Mouse (Mus musculus) macrophage (primary cell): Measurements from ENCODE around the gene Reln. TPM values are rescaled to one million over a fixed set of nuclear protein-coding genes. Genes with fewer than 3 reads are reported as not detected.

ENCODE experiments used
- H3K27ac ChIP-seq: fragments of 350-480 bp; formaldehyde crosslinking; 2 replicates; pipeline ENCODE4 v1.9.0; 2021
- H3K36me3 ChIP-seq: fragments of 350-480 bp; formaldehyde crosslinking; 2 replicates; pipeline ENCODE4 v1.9.0; 2021; ENCODE audit errors: inconsistent target
- H3K4me3 ChIP-seq: fragments of 350-480 bp; formaldehyde crosslinking; 2 replicates; pipeline ENCODE4 v1.9.0; 2021; ENCODE audit errors: inconsistent target
- H3K79me2 ChIP-seq: fragments of 350-480 bp; formaldehyde crosslinking; 2 replicates; pipeline ENCODE4 v1.9.0; 2021; ENCODE audit errors: inconsistent target
- WGBS: methylation state at CpG from one replicate; pipeline ENCODE4 v1.1.7; 2026; ENCODE audit warnings: inconsistent platforms; ENCODE audit not compliant: missing documents; 5-methylcytosine and 5-hydroxymethylcytosine counted together
- polyA plus RNA-seq: library from polyadenylated mRNA; stranded (reverse); fragments of 250-400 nt; gene quantifications from 3 replicates; pipeline ENCODE4 v1.2.4, GENCODE M21; 2018; ENCODE audit warnings: inconsistent platforms

Reln gene
- polyA plus RNA-seq, 1 experiment from 2014 or later = not detected

DNA sequence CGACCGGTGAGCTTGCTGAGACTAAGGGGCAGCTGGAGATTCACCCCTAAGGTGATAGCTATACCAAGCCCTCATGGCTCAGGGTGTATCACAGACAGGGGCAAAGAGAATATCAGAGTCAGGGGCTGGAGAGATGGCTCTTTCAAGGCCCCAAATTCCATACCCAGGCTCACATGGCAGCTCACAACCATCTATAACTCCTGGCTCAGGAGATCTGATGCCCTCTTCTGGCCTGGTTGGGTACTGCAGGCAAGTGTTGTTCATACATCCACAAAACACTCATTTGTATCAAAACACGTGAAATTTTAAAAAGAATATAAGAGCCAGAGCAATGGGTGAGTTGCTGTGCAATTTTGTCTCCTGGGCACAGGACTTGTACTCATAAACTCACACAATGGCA is 17.3 kb downstream of the Reln start:
- H3K27ac ChIP-seq = no peak overlapping the region
- H3K36me3 ChIP-seq = no peaks in the 10 kb centered on the region
- 82% methylated on average over 3 of the region's 3 CpGs for WGBS
- H3K4me3 ChIP-seq = no peak overlapping the region
- no peaks in the 10 kb centered on the region for H3K79me2 ChIP-seq

DNA sequence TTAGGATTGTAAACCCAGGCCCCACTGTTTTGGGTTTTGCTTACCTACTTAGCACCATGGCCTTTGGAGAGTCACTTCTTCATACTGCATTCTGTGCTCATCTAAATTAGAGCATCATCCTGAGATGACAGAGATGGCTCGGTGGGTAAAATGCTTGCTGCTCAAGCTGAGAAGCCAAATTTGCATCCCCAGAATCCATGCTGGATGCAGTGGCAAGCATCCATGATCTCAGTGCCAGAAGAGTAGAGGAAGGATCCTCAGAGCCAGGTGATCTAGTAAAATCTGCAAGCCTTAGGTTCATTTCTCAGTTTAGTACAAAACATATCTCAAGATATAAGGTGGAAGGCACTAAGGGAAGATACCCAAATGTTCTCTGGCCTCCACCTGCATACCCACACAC is 20.7 kb downstream of the Reln start:
- Histone ChIP-seq H3K27ac (no peak overlapping the region), H3K79me2 (no peaks in the 10 kb centered on the region), H3K4me3 (no peak overlapping the region), H3K36me3 (no peaks in the 10 kb centered on the region)
- WGBS = 100% methylated on average over 1 of the region's 1 CpGs

DNA sequence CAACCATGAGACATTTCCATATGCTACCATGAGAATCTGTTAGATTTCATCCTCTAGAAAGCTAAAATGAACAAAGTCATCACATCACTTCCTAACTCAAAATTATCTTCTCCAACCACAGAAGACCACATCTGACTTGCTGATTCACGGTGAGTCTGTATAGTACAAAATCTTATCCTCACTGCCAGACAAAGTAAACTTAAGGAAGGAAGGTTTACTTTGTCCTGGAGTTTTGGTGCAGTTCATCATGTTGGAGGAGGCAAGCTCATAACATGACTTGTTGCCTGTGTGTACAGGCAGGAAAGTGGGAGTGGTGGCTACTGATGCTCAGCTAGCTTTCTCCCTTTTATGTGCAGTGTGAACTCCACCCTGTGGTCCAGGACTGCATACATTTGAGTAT is 26.7 kb downstream of the Reln start:
- Histone ChIP-seq H3K36me3 (no peaks in the 10 kb centered on the region), H3K27ac (no peak overlapping the region), H3K79me2 (no peaks in the 10 kb centered on the region), H3K4me3 (no peak overlapping the region)
- 77% methylated on average over 1 of the region's 1 CpGs for WGBS

DNA sequence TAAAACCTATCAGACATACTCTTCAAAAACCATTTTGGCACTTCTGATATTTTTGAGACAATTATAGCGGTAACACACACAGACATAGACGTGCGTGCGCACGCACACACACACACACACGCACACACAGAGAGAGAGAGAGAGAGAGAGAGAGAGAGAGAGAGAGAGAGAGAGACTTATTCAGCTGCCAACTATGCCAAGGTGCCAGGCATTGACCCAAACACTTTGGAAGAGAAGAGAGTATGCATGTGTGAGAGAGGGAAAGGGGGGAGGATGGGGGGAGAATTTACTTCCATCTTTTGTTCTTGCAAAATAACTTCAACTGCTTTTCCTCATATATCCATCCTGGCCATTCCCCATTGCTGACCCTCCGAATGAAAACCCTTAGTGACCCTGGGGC is 28.0 kb downstream of the Reln start:
- no peak overlapping the region for H3K27ac ChIP-seq
- no peaks in the 10 kb centered on the region for H3K36me3 ChIP-seq
- no peaks in the 10 kb centered on the region for H3K79me2 ChIP-seq
- H3K4me3 ChIP-seq = no peak overlapping the region
- WGBS = 67% methylated on average over 2 of the region's 7 CpGs

DNA sequence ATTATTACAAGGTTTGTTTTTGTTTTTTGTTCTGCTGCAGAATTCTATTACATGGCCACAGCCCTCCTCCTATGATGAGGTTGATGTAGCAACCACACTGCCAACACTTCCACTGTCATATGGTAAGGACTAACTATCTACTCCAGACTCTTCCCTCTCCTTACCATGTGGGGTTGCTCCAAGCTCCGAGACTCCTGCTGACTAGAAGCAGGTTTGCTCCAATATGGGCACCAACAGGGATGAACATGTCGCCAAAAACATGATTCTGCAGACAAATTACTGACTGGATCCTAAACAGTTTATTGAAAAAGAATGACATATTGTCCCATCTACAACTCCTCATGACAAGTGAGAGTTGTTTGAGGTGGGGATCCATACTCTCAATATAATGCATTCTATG is 28.5 kb downstream of the Reln start:
- Histone ChIP-seq H3K79me2 (no peaks in the 10 kb centered on the region), H3K27ac (no peak overlapping the region), H3K4me3 (no peak overlapping the region), H3K36me3 (no peaks in the 10 kb centered on the region)
- 83% methylated on average over 2 of the region's 2 CpGs for WGBS

DNA sequence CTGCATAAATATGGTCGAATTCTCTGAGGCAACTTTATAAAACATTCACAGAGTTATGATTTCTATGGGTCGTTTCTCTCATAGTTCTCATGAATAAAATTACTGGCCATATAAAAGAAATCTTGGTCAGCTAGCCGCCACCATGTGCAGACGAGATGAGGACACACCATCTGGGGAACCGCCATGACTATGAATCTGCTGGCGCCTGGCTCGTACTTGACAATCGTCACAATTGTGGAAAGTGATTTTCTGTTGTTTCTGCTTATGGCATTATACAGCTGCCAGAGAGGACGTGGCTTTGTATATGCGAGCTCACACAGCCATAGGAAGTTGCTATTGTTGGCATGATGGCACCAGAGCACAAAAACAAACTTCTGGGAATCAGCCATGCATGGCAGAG is 31.5 kb downstream of the Reln start:
- whole genome bisulfite sequencing = 83% methylated on average over 10 of the region's 10 CpGs
- H3K36me3 ChIP-seq = no peaks in the 10 kb centered on the region
- H3K4me3 ChIP-seq = no peak overlapping the region
- no peaks in the 10 kb centered on the region for H3K79me2 ChIP-seq
- no peak overlapping the region for H3K27ac ChIP-seq

DNA sequence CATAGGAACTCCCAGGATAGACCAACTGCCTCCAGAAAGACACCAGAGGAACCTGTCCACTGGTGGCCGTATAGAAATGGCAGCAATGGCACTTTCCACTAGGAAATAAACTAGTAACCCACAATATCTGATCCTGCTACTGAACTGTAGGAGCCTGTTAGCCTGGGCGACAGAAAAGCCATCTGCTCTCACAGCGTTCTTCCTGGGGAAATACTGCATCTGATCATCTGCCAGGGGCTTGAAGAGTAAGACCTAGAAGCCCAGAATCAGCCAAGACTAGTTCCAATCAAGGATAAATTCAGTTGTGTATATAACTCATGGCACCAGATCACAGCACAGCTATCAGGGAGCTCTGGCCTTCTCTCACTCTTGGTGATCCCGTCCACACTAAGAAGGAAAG is 33.5 kb downstream of the Reln start:
- Histone ChIP-seq H3K36me3 (no peaks in the 10 kb centered on the region), H3K79me2 (no peaks in the 10 kb centered on the region), H3K4me3 (no peak overlapping the region), H3K27ac (no peak overlapping the region)
- 90% methylated on average over 4 of the region's 4 CpGs for WGBS

DNA sequence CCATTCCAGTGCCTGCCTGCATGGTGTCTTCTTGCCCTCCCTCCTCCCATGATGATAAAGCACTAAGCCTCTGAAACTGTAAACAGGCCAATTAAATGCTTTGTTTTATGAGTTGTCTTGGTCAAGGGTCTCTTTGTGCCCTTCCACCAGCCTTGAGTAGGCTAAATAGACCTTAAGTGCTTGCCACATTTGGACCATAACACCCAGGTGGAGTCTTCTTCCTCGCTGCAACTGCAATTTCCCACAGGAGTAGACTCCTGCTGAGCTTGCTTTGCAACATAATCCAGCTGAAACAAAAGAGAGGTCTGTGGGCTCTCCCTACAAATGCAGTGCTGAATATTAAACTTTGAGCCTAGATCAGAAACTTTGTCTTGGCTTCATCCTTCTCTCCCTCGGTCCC is 35.5 kb downstream of the Reln start:
- no peak overlapping the region for H3K4me3 ChIP-seq
- H3K27ac ChIP-seq = no peak overlapping the region
- no peaks in the 10 kb centered on the region for H3K79me2 ChIP-seq
- H3K36me3 ChIP-seq = no peaks in the 10 kb centered on the region
- WGBS = 50% methylated on average over 2 of the region's 2 CpGs

DNA sequence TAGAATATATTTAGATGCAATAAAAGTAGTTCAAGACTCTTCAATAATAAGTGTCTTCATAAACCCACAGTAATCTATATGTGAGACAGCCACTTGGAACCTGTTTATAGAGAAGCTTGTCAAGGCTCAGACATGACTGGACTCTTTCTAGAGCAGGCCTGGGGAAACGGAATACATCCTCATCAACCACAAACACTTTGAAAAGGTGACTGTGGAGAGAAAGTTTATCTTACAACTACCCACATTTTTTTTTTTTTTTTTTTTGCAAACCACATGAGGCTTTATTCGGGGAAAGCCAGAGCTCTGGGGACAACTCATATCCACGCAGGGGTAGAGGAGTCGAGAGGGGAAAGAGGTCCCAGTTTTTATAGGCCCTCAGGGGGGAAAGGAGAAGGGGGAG is 36.6 kb downstream of the Reln start:
- no peaks in the 10 kb centered on the region for H3K36me3 ChIP-seq
- no peak overlapping the region for H3K4me3 ChIP-seq
- 69% methylated on average over 1 of the region's 4 CpGs for WGBS
- H3K79me2 ChIP-seq = no peaks in the 10 kb centered on the region
- no peak overlapping the region for H3K27ac ChIP-seq

DNA sequence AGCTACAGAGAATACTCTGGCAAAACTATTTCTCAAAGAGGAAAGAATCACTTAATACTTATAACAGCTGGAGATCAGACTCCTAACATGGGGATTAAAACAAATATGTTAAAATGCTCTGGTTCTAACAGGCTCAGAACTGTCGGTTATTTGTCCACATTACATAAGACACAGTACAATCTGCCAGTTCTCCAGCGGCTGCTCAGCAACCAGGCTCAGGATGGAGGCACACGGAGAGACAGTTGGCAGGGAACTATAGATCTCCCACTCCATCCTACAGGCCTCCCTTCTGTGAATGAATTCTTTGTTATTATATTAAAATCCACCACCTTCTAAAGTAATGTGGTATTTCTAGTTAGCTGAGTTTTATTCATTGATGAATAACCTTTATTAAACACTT is 37.4 kb downstream of the Reln start:
- 91% methylated on average over 3 of the region's 3 CpGs for WGBS
- no peak overlapping the region for H3K4me3 ChIP-seq

DNA sequence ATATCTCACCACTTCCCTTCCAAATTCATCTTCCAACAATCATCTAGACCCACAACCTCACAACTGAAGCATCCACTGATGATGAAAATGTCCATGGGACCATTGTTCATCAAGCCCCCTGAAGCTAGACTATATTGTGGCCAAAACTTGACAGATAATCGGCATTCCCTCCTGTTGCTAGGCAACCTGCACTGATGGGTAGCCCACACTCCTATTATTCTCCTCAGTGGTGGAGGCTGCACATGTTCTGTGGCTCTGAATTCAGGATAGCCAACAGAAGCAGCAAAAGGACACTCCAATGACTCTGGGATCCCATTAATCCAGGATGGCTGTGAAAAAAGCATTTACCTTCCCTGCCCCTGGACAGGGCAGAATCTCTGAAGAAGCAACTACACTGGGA is 40.8 kb downstream of the Reln start:
- no peak overlapping the region for H3K4me3 ChIP-seq
- no peaks in the 10 kb centered on the region for H3K36me3 ChIP-seq
- no peak overlapping the region for H3K27ac ChIP-seq
- no peaks in the 10 kb centered on the region for H3K79me2 ChIP-seq
- 82% methylated on average over 1 of the region's 1 CpGs for WGBS

More for the DNA sequence above, 37.4 kb downstream of the Reln start:
- Histone ChIP-seq H3K36me3 (no peaks in the 10 kb centered on the region), H3K79me2 (no peaks in the 10 kb centered on the region), H3K27ac (no peak overlapping the region)

DNA sequence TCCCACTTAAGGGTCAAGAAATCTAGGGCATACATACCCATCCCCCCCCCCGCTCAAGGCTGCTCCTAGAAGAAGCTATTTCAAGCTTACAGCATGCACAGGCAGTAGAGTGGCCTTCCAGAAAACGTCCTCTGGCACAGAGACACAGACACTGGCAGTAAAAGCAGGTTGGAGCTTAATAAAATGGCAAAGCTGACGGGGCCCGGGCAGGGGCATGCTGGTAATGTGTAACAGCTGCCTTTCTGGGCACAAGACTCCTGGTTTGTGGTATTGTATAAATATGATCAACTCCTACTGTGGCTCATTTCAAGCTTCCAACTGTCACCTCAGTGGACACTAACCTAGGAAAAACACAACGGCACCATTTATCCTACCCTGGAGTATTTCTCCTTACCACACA is 42.2 kb downstream of the Reln start:
- Histone ChIP-seq H3K4me3 (no peak overlapping the region), H3K79me2 (no peaks in the 10 kb centered on the region), H3K27ac (no peak overlapping the region), H3K36me3 (no peaks in the 10 kb centered on the region)
- 81% methylated on average over 5 of the region's 5 CpGs for WGBS

DNA sequence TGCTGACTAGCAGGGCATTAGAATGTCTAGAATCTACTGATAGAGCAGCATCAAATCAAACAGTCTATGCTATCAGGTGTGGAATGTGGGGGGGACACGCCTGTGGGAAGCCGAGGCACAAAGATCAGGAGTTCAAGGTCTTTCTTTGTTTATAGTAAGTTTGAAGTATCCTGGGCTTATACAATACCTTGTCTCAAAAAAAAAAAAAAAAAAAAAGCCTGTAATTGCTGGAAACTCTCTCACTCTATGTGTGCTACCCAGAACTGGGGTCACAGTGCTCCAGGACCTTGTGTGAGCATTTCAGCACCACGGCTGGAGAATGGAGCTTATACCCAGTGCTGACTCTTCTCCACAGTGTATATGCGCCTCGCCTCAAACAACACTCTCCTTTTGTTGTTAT is 43.7 kb downstream of the Reln start:
- 89% methylated on average over 5 of the region's 5 CpGs for WGBS
- no peak overlapping the region for H3K27ac ChIP-seq
- H3K79me2 ChIP-seq = no peaks in the 10 kb centered on the region

DNA sequence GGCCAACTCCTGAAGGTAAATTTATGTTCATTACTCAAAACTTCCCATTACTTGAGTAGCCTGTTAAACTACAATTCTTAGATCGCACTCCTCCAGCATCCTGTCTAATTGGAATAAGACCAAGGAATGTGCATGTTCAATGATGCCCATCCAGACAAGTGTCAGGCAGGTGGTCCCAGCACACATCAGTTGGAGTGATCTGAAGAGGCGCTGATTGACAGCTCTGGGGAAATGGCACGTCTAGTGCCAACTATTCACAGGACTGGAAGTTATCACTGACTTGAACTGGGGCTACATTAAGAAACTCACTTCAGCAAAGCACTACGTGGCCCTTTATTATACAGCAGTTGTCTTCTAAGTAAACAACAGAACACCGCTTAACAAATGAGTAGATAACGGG is 44.5 kb downstream of the Reln start:
- Histone ChIP-seq H3K27ac (no peak overlapping the region), H3K36me3 (no peaks in the 10 kb centered on the region), H3K79me2 (no peaks in the 10 kb centered on the region), H3K4me3 (no peak overlapping the region)
- WGBS = 86% methylated on average over 6 of the region's 6 CpGs

More for the DNA sequence above, 43.7 kb downstream of the Reln start:
- H3K36me3 ChIP-seq = no peaks in the 10 kb centered on the region
- H3K4me3 ChIP-seq = no peak overlapping the region

DNA sequence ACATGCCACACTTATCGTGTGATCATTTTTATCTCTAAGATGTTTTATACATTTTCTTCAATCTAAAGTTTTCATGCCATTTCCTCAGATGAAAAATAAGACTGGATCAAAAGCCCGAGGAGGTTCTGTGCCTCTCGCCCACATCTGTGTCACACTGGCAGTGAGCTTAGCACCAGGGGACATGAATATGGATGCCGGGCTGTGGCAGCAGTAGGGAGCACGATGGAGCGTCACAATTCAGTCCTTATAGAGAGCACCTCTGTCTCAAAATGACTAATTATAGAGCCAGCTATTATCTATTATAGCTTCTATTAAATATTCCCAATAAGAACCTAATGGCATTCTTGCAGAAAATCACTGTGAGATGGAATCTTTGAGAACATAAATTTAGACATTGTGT is 49.3 kb downstream of the Reln start:
- no peak overlapping the region for H3K27ac ChIP-seq
- no peak overlapping the region for H3K4me3 ChIP-seq
- no peaks in the 10 kb centered on the region for H3K36me3 ChIP-seq
- 84% methylated on average over 6 of the region's 6 CpGs for WGBS
- H3K79me2 ChIP-seq = no peaks in the 10 kb centered on the region

DNA sequence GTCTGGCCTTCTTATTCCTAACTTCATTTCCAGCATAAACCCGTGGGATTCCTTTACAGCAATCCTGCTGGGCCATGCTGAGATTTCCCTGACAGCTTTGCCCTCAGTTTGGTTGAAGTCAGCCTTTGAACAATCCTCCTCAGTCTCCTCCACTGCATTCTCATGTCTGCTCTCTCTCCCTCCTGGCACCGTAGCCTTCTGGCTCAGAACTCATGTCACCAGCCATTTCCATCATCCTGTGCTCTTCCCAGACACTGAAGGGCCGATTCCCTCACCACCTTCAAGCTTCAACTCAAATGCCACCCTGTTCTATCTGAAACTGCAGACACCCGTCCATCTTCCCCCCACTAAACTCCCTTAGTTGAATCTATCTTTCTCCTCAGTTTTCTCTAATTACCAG is 53.1 kb downstream of the Reln start:
- Histone ChIP-seq H3K4me3 (no peak overlapping the region), H3K36me3 (no peaks in the 10 kb centered on the region), H3K27ac (no peak overlapping the region), H3K79me2 (no peaks in the 10 kb centered on the region)
- WGBS = 60% methylated on average over 4 of the region's 4 CpGs
